Mouse (Mus musculus) liver, postnatal 0 days (tissue): ENCODE data around the gene Eif2b3. TPM values are rescaled to one million over a fixed set of nuclear protein-coding genes. Genes with fewer than 3 reads are reported as not detected.

Experiments used
- ATAC-seq: fragments of 200-750 bp; cut with Nextera tagmentation; 2 replicates; pipeline ENCODE4 v1.8.0; 2017; ENCODE audit warnings: mild to moderate bottlenecking, moderate library complexity
- DNase-seq: peaks from one replicate; pipeline ENCODE4 v3.0.0-alpha.2; 2016
- H3K27ac ChIP-seq: fragments of 300-500 bp; sonication (generic); 2 replicates; pipeline ENCODE4 v1.5.1; 2014; ENCODE audit warnings: antibody characterized with exemption, moderate library complexity, mild to moderate bottlenecking, low read depth
- H3K27me3 ChIP-seq: fragments of 300-500 bp; sonication (generic); 2 replicates; pipeline ENCODE4 v1.6.1; 2014; ENCODE audit warnings: low read length, control low read depth, mixed read lengths; ENCODE audit not compliant: insufficient read depth
- H3K36me3 ChIP-seq: fragments of 300-500 bp; sonication (generic); replicated peaks from 2 replicates; pipeline ENCODE4 v1.6.1; 2014; ENCODE audit warnings: mild to moderate bottlenecking, control low read depth, low read length, moderate library complexity, mixed read lengths; ENCODE audit not compliant: insufficient read depth
- H3K4me1 ChIP-seq: fragments of 300-500 bp; sonication (generic); 2 replicates; pipeline ENCODE4 v1.6.1; 2014; ENCODE audit warnings: antibody characterized with exemption, mild to moderate bottlenecking, control low read depth; ENCODE audit not compliant: insufficient read depth
- H3K4me2 ChIP-seq: fragments of 300-500 bp; sonication (generic); 2 replicates; pipeline ENCODE4 v1.6.1; 2014; ENCODE audit warnings: low read depth, mild to moderate bottlenecking, low read length, moderate library complexity, mixed read lengths
- H3K4me3 ChIP-seq: fragments of 300-500 bp; sonication (generic); 2 replicates; pipeline ENCODE4 v1.5.1; 2014; ENCODE audit warnings: low read depth, low read length
- H3K9ac ChIP-seq: fragments of 300-500 bp; sonication (generic); replicated peaks from 2 replicates; pipeline ENCODE4 v1.6.1; 2014; ENCODE audit warnings: mild to moderate bottlenecking, moderate library complexity
- H3K9me3 ChIP-seq: fragments of 300-500 bp; sonication (generic); 2 replicates; pipeline ENCODE4 v1.6.1; 2016; ENCODE audit warnings: mild to moderate bottlenecking, control low read depth, low read length, mixed read lengths
- CTCF ChIP-seq: sonication (generic); IDR thresholded peaks from 2 replicates; pipeline ENCODE4 v1.5.1; 2016; ENCODE audit warnings: antibody characterized with exemption, low read depth
- EP300 ChIP-seq: IDR thresholded peaks from 2 replicates; pipeline ENCODE4 v1.6.1; 2016; ENCODE audit warnings: antibody characterized with exemption, low read depth, mild to moderate bottlenecking
- WGBS: fragments of 180-500 bp; shearing (Covaris S2); extraction: QIAGEN DNeasy Blood & Tissue Kit; methylation state at CpG from one replicate; pipeline ENCODE4 v1.1.7; 2014; ENCODE audit not compliant: insufficient replicate concordance; 5-methylcytosine and 5-hydroxymethylcytosine counted together
- polyA plus RNA-seq: library from polyadenylated mRNA; unstranded; fragments of >200 nt; fragmentation: Nextera tagmentation; extraction: Ambion mirVana; gene quantifications from 2 replicates; pipeline ENCODE4 v1.2.1, GENCODE M21; 2015

Eif2b3 gene
- polyA plus RNA-seq, 1 experiment from 2014 or later: 18.5 TPM

GRCm38 (mm10) chr4:117053956-117054355, 34.8 kb downstream of the Eif2b3 start:
- WGBS: 93% methylated on average over 4 of the region's 4 CpGs
- ATAC-seq: no peak
- H3K36me3 ChIP-seq: peaks cover 6% of the 10 kb centered on the region; the same call in 1 of the 2 replicates
- H3K27me3 ChIP-seq: no peaks in the 10 kb centered on the region
- H3K4me1 ChIP-seq: no peaks in the 10 kb centered on the region; the same call in 1 of the 2 replicates
- H3K9me3 ChIP-seq: no peaks in the 10 kb centered on the region
- H3K4me3 ChIP-seq: no peak overlapping the region
- no peak for DNase-seq
- H3K9ac ChIP-seq: no peak overlapping the region
- H3K4me2 ChIP-seq: no peak overlapping the region
- H3K27ac ChIP-seq: no peak overlapping the region
- TF ChIP-seq EP300 (no peak), CTCF (no peak)

- peak overlapping the region; percentile 46; the same call in 1 of the 2 replicates for H3K27ac ChIP-seq
- H3K4me1 ChIP-seq: no peaks in the 10 kb centered on the region; the same call in 1 of the 2 replicates
- peak; percentile 38 for DNase-seq
- H3K4me2 ChIP-seq: peak overlapping the region; percentile 46
- H3K27me3 ChIP-seq: no peaks in the 10 kb centered on the region
- no peak overlapping the region for H3K4me3 ChIP-seq
- no peak for TF ChIP-seq CTCF
- TF ChIP-seq EP300: 0 out of 2 replicates have a peak, but pooled peaks have one; percentile 37
- ATAC-seq: peak; percentile 91
- no peaks in the 10 kb centered on the region for H3K9me3 ChIP-seq
- H3K36me3 ChIP-seq: peaks cover 7% of the 10 kb centered on the region; the same call in 1 of the 2 replicates
- peak overlapping the region; percentile 11; the same call in 1 of the 2 replicates for H3K9ac ChIP-seq
Observed at GRCm38 (mm10) chr4:117056102-117056501, 36.9 kb downstream of the Eif2b3 start.

GRCm38 (mm10) chr4:117056514-117056913, 37.3 kb downstream of the Eif2b3 start:
- ATAC-seq (peak; percentile 47), DNase-seq (no peak)
- no peaks in the 10 kb centered on the region for H3K9me3 ChIP-seq
- peak overlapping the region; percentile 46; the same call in 1 of the 2 replicates for H3K27ac ChIP-seq
- H3K4me3 ChIP-seq: no peak overlapping the region
- H3K4me2 ChIP-seq: peak overlapping the region; percentile 46
- peak overlapping the region; percentile 11; the same call in 1 of the 2 replicates for H3K9ac ChIP-seq
- WGBS: 65% methylated on average over 2 of the region's 2 CpGs
- no peaks in the 10 kb centered on the region; the same call in 1 of the 2 replicates for H3K4me1 ChIP-seq
- peaks cover 7% of the 10 kb centered on the region; the same call in 1 of the 2 replicates for H3K36me3 ChIP-seq
- no peaks in the 10 kb centered on the region for H3K27me3 ChIP-seq
- TF ChIP-seq CTCF (no peak), EP300 (no peak)

- H3K9ac ChIP-seq: no peak overlapping the region
- H3K36me3 ChIP-seq: peaks cover 2% of the 10 kb centered on the region; the same call in 1 of the 2 replicates
- H3K4me2 ChIP-seq: peak overlapping the region; percentile 4; the same call in 1 of the 2 replicates
- DNase-seq (no peak), ATAC-seq (no peak)
- 67% methylated on average over 4 of the region's 4 CpGs for WGBS
- H3K9me3 ChIP-seq: no peaks in the 10 kb centered on the region
- TF ChIP-seq EP300 (no peak), CTCF (no peak)
- no peaks in the 10 kb centered on the region; the same call in 1 of the 2 replicates for H3K4me1 ChIP-seq
- H3K27ac ChIP-seq: no peak overlapping the region
- H3K27me3 ChIP-seq: no peaks in the 10 kb centered on the region
- no peak overlapping the region for H3K4me3 ChIP-seq
Observed at GRCm38 (mm10) chr4:117058512-117058911, 39.3 kb downstream of the Eif2b3 start.

- Histone ChIP-seq H3K27me3 (no peaks in the 10 kb centered on the region), H3K4me2 (no peak overlapping the region), H3K4me3 (no peak overlapping the region), H3K27ac (no peak overlapping the region), H3K9ac (no peak overlapping the region), H3K36me3 (peaks cover 15% of the 10 kb centered on the region), H3K4me1 (no peaks in the 10 kb centered on the region), H3K9me3 (no peaks in the 10 kb centered on the region)
- ATAC-seq (no peak), DNase-seq (no peak)
- WGBS: 87% methylated on average over 4 of the region's 4 CpGs
- no peak for TF ChIP-seq EP300
- no peak for TF ChIP-seq CTCF
Observed at GRCm38 (mm10) chr4:117062700-117063390, 43.6 kb downstream of the Eif2b3 start.

GRCm38 (mm10) chr4:117068035-117068434, 48.8 kb downstream of the Eif2b3 start:
- no peaks in the 10 kb centered on the region for H3K27me3 ChIP-seq
- peak; percentile 36 for DNase-seq
- no peaks in the 10 kb centered on the region for H3K9me3 ChIP-seq
- no peak overlapping the region for H3K27ac ChIP-seq
- peaks cover 25% of the 10 kb centered on the region for H3K36me3 ChIP-seq
- H3K4me3 ChIP-seq: no peak overlapping the region
- no peak overlapping the region for H3K9ac ChIP-seq
- peak; percentile 90 for ATAC-seq
- WGBS: 68% methylated on average over 7 of the region's 7 CpGs
- H3K4me2 ChIP-seq: no peak overlapping the region
- no peaks in the 10 kb centered on the region for H3K4me1 ChIP-seq
- TF ChIP-seq CTCF (no peak), EP300 (no peak)
